Mouse (Mus musculus): ENCODE measurements around the gene Klk6. TPM values are rescaled to one million over a fixed set of nuclear protein-coding genes. Genes with fewer than 3 reads are reported as not detected.
A peak's percentile ranks its signal among the peaks of the same experiment; 100 is the strongest.

The Klk6 gene
- total and polyA plus RNA-seq, 2 experiments = not detected

- DNase-seq (ENCODE audit: extremely low read depth, low read depth, low spot score) = peak; percentile 35
- TF ChIP-seq CTCF (IDR thresholded peaks at IDR 0.05; ENCODE audit: low read depth, low read length) (no peak), POLR2A (IDR thresholded peaks at IDR 0.05; ENCODE audit: extremely low read depth, insufficient read depth, low read length) (no peak)
- no peaks in the 10 kb centered on the region for H3K27me3 ChIP-seq (ENCODE audit: control insufficient read depth, insufficient read depth, low read length)
- no peaks in the 10 kb centered on the region for H3K36me3 ChIP-seq (ENCODE audit: control insufficient read depth, insufficient read depth, low read length)
- no peaks in the 10 kb centered on the region for H3K4me1 ChIP-seq (ENCODE audit: control insufficient read depth, insufficient read depth, low read length)
- 81% methylated on average over 1 of the region's 1 CpGs for WGBS
- H3K27ac ChIP-seq (replicated peaks; ENCODE audit: insufficient read depth, low read depth, low read length) = no peak overlapping the region
- H3K9ac ChIP-seq (ENCODE audit: low read depth, low read length) = no peak overlapping the region
- H3K79me2 ChIP-seq (ENCODE audit: control insufficient read depth, insufficient read depth, low read length) = no peaks in the 10 kb centered on the region
- no peak overlapping the region for H3K4me3 ChIP-seq (ENCODE audit: insufficient read depth, low read depth, low read length)
These were observed 39.0 kb upstream of the Klk6 start for GRCm38 (mm10) chr7:43785286-43785685.

DNA sequence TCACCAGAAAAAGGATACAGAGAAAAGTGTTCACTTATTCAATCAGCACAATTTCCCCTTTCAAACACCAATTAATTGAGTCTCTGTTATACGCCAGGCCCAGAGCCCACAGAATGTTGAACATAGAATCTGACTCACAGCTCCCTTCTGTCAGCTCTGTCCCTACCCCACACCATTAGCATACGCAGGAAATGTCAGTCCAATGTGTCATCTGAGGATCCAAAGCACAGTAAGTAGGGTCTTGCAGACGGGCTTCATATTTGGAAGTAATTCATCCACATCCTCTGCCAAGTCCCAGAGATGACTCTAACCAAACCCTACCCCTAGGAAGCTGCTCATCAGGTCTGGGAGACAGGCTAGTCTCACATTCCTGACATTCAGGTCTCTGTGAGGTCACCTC lies 36.2 kb upstream of the Klk6 start:
- no peaks in the 10 kb centered on the region for H3K27me3 ChIP-seq (ENCODE audit: control insufficient read depth, insufficient read depth, low read length)
- H3K36me3 ChIP-seq (ENCODE audit: control insufficient read depth, insufficient read depth, low read length) = no peaks in the 10 kb centered on the region
- no peak overlapping the region for H3K9ac ChIP-seq (ENCODE audit: low read depth, low read length)
- H3K27ac ChIP-seq (replicated peaks; ENCODE audit: insufficient read depth, low read depth, low read length) = no peak overlapping the region
- no peaks in the 10 kb centered on the region for H3K4me1 ChIP-seq (ENCODE audit: control insufficient read depth, insufficient read depth, low read length)
- H3K4me3 ChIP-seq (ENCODE audit: insufficient read depth, low read depth, low read length) = no peak overlapping the region
- no peak for TF ChIP-seq POLR2A (IDR thresholded peaks at IDR 0.05; ENCODE audit: extremely low read depth, insufficient read depth, low read length)
- TF ChIP-seq CTCF (IDR thresholded peaks at IDR 0.05; ENCODE audit: low read depth, low read length) = no peak
- no peaks in the 10 kb centered on the region for H3K79me2 ChIP-seq (ENCODE audit: control insufficient read depth, insufficient read depth, low read length)
- 79% methylated on average over 3 of the region's 3 CpGs for WGBS
- no peak for DNase-seq (ENCODE audit: extremely low read depth, low read depth, low spot score)

DNA sequence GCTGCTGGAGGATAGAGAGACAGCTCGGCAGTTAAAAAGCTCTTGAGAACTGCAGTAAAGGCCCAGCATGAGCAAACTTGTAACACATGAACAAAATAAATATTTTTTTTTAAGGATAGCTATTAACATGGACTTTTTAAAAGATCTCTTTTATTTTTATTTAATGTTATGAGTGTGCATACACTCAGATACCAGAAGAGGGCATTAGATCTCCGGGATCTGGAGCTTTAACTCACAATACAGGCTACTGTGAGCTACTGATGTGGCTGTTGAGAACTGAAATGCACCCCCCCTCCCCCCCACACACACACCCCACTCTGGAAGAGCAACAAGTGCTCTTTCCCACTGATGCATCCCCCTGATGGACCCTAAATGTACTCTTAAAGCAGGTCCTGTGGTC lies 35.0 kb upstream of the Klk6 start:
- no peak overlapping the region for H3K9ac ChIP-seq (ENCODE audit: low read depth, low read length)
- TF ChIP-seq POLR2A (IDR thresholded peaks at IDR 0.05; ENCODE audit: extremely low read depth, insufficient read depth, low read length) = no peak
- no peak for TF ChIP-seq CTCF (IDR thresholded peaks at IDR 0.05; ENCODE audit: low read depth, low read length)
- no peaks in the 10 kb centered on the region for H3K4me1 ChIP-seq (ENCODE audit: control insufficient read depth, insufficient read depth, low read length)
- no peak overlapping the region for H3K27ac ChIP-seq (replicated peaks; ENCODE audit: insufficient read depth, low read depth, low read length)
- no peaks in the 10 kb centered on the region for H3K79me2 ChIP-seq (ENCODE audit: control insufficient read depth, insufficient read depth, low read length)
- no peaks in the 10 kb centered on the region for H3K36me3 ChIP-seq (ENCODE audit: control insufficient read depth, insufficient read depth, low read length)
- DNase-seq (ENCODE audit: extremely low read depth, low read depth, low spot score) = no peak
- H3K4me3 ChIP-seq (ENCODE audit: insufficient read depth, low read depth, low read length) = no peak overlapping the region
- H3K27me3 ChIP-seq (ENCODE audit: control insufficient read depth, insufficient read depth, low read length) = no peaks in the 10 kb centered on the region
- WGBS = 76% methylated on average over 2 of the region's 2 CpGs

DNA sequence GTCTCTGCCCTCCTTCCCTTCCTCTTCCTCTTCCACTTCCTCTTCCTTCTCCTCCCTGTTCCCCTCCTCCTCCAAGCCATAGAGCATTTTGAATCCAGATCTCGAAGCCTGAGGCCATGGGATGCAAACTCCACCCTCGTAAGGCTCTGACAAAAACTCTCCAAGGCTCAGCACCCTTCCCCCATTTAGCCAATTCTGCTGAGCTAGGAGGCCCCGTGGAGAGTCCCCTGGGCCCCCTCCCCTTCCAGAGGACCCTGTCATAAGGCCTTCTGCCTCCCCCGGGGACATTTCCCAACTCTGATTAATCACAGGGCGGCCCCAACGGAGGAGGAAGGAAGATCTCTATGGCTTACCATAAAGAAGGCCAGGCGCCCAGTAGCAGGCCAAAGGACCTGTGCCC lies 32.7 kb upstream of the Klk6 start, which contains the start of gene Klk9:
Gene Klk9 (plus strand): TSS at position 301 of the 400 bp plus-strand sequence.
- no peak within 1 kb of the TSS for H3K27ac ChIP-seq (replicated peaks; ENCODE audit: insufficient read depth, low read depth, low read length)
- H3K79me2 ChIP-seq (ENCODE audit: control insufficient read depth, insufficient read depth, low read length) = no peaks in the 10 kb centered on the region
- no peaks in the 10 kb centered on the region for H3K4me1 ChIP-seq (ENCODE audit: control insufficient read depth, insufficient read depth, low read length)
- DNase-seq (ENCODE audit: extremely low read depth, low read depth, low spot score) = no peak
- no peak within 1 kb of the TSS for H3K4me3 ChIP-seq (ENCODE audit: insufficient read depth, low read depth, low read length)
- H3K9ac ChIP-seq (ENCODE audit: low read depth, low read length) = no peak within 1 kb of the TSS
- TF ChIP-seq POLR2A (IDR thresholded peaks at IDR 0.05; ENCODE audit: extremely low read depth, insufficient read depth, low read length) (no peak), CTCF (IDR thresholded peaks at IDR 0.05; ENCODE audit: low read depth, low read length) (no peak)
- H3K27me3 ChIP-seq (ENCODE audit: control insufficient read depth, insufficient read depth, low read length) = 0 out of 2 replicates have a peak, but pooled peaks cover 1% of the 10 kb centered on the region
- WGBS = 73% methylated on average over 7 of the region's 7 CpGs
- H3K36me3 ChIP-seq (ENCODE audit: control insufficient read depth, insufficient read depth, low read length) = no peaks in the 10 kb centered on the region

DNA sequence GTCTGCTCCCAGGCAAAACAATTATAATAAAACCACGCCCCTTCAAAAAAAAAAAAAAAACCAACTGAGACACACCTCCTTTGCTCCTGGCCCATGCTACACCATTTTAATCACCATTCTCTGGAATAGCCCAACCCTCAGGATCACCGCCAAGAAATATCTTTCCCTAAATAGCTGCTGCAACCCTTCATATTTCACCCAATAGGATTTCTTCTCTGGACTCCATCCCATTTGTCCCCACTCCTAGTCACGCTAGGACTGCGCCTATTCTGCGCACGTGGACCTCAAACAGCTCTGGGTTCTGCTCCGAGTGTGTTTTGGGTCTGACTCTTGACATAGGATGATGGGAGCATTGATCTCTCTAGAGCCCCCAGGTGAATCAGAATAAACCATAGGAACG lies 27.9 kb upstream of the Klk6 start:
- no peak overlapping the region for H3K9ac ChIP-seq (ENCODE audit: low read depth, low read length)
- no peaks in the 10 kb centered on the region for H3K36me3 ChIP-seq (ENCODE audit: control insufficient read depth, insufficient read depth, low read length)
- no peak for TF ChIP-seq POLR2A (IDR thresholded peaks at IDR 0.05; ENCODE audit: extremely low read depth, insufficient read depth, low read length)
- no peak for TF ChIP-seq CTCF (IDR thresholded peaks at IDR 0.05; ENCODE audit: low read depth, low read length)
- H3K4me3 ChIP-seq (ENCODE audit: insufficient read depth, low read depth, low read length) = no peak overlapping the region
- 0 out of 2 replicates have a peak, but pooled peaks cover 3% of the 10 kb centered on the region for H3K27me3 ChIP-seq (ENCODE audit: control insufficient read depth, insufficient read depth, low read length)
- no peak overlapping the region for H3K27ac ChIP-seq (replicated peaks; ENCODE audit: insufficient read depth, low read depth, low read length)
- no peak for DNase-seq (ENCODE audit: extremely low read depth, low read depth, low spot score)
- no peaks in the 10 kb centered on the region for H3K79me2 ChIP-seq (ENCODE audit: control insufficient read depth, insufficient read depth, low read length)
- 16% methylated on average over 8 of the region's 8 CpGs for WGBS
- no peaks in the 10 kb centered on the region for H3K4me1 ChIP-seq (ENCODE audit: control insufficient read depth, insufficient read depth, low read length)

- peak within 1 kb of the TSS; percentile 34 for H3K4me3 ChIP-seq (ENCODE audit: insufficient read depth, low read depth, low read length)
- TF ChIP-seq POLR2A (IDR thresholded peaks at IDR 0.05; ENCODE audit: extremely low read depth, insufficient read depth, low read length) = no peak
- TF ChIP-seq CTCF (IDR thresholded peaks at IDR 0.05; ENCODE audit: low read depth, low read length) = no peak
- no peak for DNase-seq (ENCODE audit: extremely low read depth, low read depth, low spot score)
- 0 out of 2 replicates have a peak, but pooled peaks cover 3% of the 10 kb centered on the region for H3K27me3 ChIP-seq (ENCODE audit: control insufficient read depth, insufficient read depth, low read length)
- H3K79me2 ChIP-seq (ENCODE audit: control insufficient read depth, insufficient read depth, low read length) = no peaks in the 10 kb centered on the region
- H3K27ac ChIP-seq (replicated peaks; ENCODE audit: insufficient read depth, low read depth, low read length) = no peak within 1 kb of the TSS
- 1% methylated on average over 28 of the region's 28 CpGs for WGBS
- H3K36me3 ChIP-seq (ENCODE audit: control insufficient read depth, insufficient read depth, low read length) = no peaks in the 10 kb centered on the region
- no peaks in the 10 kb centered on the region for H3K4me1 ChIP-seq (ENCODE audit: control insufficient read depth, insufficient read depth, low read length)
- no peak within 1 kb of the TSS for H3K9ac ChIP-seq (ENCODE audit: low read depth, low read length)
These were observed 26.9 kb upstream of the Klk6 start, which contains the start of gene Klk8 for GRCm38 (mm10) chr7:43797333-43797769. Gene Klk8 (plus strand): TSS chr7:43797577.
